Mouse (Mus musculus): Measurements from ENCODE around the gene Pex11a. TPM values are rescaled to one million over a fixed set of nuclear protein-coding genes. Genes with fewer than 3 reads are reported as not detected.

The Pex11a gene
- polyA plus RNA-seq, 1 experiment from 2014 or later: 10.5 TPM

DNA sequence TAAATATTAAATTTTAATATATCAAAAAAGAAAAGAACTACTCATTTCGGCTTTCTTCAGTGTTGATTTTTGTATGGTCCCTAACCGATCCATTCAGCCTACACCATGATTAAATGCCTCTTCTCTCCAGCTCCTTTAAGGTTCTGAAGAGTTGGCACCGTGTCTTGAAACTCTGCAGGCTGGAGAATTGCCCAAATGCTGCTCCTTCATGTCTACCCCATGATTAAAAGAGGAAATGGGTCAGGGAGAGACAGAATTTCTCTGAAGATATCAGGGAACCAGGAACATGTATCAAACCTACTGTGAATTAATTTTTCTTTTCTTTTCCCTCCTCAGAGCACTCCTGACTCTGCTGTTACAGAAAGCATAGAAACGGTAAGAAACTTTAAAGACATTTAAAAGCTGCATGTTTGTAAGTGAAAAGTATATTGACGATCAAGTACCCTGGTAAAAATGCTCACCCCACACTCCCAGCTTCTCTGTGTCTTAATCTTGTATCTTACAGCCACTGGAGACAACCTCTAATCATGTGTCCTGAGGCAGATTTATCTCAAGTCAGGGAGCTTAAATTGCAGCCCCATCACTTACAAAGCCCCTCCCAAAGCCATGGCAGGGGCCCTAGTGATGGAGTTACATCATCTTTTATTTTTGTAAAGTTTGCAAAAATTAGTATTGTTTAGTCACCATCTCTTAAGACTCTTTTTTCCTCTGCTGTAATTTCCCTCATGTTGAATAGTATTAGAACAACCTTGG, 18.4 kb upstream of the Pex11a start:
- ATAC-seq (ENCODE audit: insufficient number of reproducible peaks, low FRiP score, low TSS enrichment, low read depth): no peak
- WGBS: 74% methylated on average over 5 of the region's 5 CpGs
- H3K4me1 ChIP-seq: no peaks in the 10 kb centered on the region
- H3K9ac ChIP-seq: no peak overlapping the region
- no peaks in the 10 kb centered on the region for H3K36me3 ChIP-seq
- no peaks in the 10 kb centered on the region for H3K27me3 ChIP-seq
- no peak overlapping the region for H3K27ac ChIP-seq
- no peak overlapping the region for H3K4me2 ChIP-seq
- no peaks in the 10 kb centered on the region for H3K9me3 ChIP-seq
- no peak overlapping the region for H3K4me3 ChIP-seq

DNA sequence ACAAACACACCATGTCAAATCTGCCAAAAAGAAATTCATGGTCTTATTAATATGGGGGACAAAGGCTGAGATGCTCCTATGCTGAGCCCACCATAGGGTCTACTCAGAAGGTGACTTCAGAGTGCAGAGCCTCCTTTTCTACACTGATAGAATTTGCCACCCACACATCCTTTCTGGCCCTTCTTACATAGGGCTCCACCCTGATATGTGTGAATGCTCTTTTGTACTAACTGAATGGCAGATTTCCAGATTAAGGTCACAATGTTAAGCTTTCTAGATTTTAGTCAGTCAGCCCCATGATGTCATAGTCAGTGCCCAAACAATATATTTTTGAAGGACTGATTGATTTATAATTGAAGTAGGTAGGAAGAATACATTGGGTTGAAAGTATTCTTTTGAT, 16.8 kb upstream of the Pex11a start:
- H3K9ac ChIP-seq: no peak overlapping the region
- ATAC-seq (ENCODE audit: insufficient number of reproducible peaks, low FRiP score, low TSS enrichment, low read depth): no peak
- H3K4me1 ChIP-seq: no peaks in the 10 kb centered on the region
- no peaks in the 10 kb centered on the region for H3K36me3 ChIP-seq
- no peaks in the 10 kb centered on the region for H3K9me3 ChIP-seq
- no peaks in the 10 kb centered on the region for H3K27me3 ChIP-seq
- H3K4me3 ChIP-seq: no peak overlapping the region
- no peak overlapping the region for H3K4me2 ChIP-seq
- H3K27ac ChIP-seq: no peak overlapping the region

DNA sequence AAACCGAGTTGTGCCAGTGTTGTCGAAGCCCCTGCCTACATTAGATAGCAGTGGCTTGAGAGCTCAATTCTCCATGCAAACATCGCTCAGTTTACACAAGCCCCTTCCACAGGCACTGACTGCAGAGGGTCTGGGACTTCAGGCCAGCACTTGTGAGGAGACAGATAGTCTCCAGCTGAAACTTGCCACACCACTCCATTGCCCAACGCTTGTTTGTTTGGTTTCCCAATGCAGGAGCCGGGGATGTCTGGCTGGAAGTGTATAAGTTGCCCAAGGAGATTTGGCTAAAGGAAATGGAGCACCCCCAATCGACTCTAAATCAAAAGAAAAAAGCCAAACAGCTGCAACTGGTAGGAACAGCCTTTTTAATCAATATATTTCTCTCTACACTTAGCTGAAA, 15.2 kb upstream of the Pex11a start:
- H3K36me3 ChIP-seq: no peaks in the 10 kb centered on the region
- no peak overlapping the region for H3K4me2 ChIP-seq
- no peak for ATAC-seq (ENCODE audit: insufficient number of reproducible peaks, low FRiP score, low TSS enrichment, low read depth)
- H3K9me3 ChIP-seq: no peaks in the 10 kb centered on the region
- 66% methylated on average over 6 of the region's 6 CpGs for WGBS
- H3K27me3 ChIP-seq: no peaks in the 10 kb centered on the region
- no peak overlapping the region for H3K4me3 ChIP-seq
- no peak overlapping the region for H3K9ac ChIP-seq
- H3K27ac ChIP-seq: no peak overlapping the region
- no peaks in the 10 kb centered on the region for H3K4me1 ChIP-seq

DNA sequence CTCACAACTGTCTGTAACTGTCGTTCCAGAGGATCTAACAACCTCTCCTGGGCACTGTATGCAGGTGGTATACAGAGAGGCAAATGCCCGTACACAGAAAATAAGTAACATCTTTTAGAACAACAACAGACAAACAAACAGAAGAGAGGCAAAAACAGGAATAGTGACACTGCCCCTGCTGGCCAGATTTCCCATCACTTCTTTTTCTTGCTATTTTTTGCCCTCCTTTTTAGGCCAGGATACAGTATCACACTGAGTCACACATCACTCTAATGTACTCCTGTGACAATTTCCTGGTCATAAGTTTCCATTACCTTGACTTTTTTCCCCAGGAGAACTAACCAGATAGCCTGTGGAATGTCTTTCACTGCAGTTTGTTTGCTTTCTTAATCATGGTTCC, 13.4 kb upstream of the Pex11a start:
- ATAC-seq (ENCODE audit: insufficient number of reproducible peaks, low FRiP score, low TSS enrichment, low read depth): no peak
- H3K9me3 ChIP-seq: no peaks in the 10 kb centered on the region

DNA sequence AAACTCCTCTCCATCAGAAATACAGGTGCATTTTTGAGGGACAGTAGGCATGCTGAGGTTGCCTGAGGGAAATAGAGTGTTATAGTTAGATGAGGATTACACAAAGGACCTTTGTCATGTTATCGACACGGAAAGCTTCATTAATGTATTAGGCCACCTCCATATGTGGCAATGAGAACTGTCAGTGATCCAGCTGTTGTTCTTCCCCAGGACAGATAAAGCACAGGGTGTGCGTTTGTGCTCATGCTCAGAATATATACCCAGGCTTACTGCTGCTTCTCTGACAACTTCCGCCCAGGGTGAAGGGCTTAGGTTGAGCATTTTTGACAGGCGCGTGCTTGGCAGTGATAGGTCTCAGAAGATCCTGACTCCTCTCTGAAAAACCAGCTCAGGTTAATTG, 6.6 kb upstream of the Pex11a start:
- 86% methylated on average over 6 of the region's 6 CpGs for WGBS
- no peaks in the 10 kb centered on the region for H3K4me1 ChIP-seq
- no peaks in the 10 kb centered on the region for H3K36me3 ChIP-seq
- no peak overlapping the region for H3K27ac ChIP-seq
- no peak overlapping the region for H3K4me2 ChIP-seq
- no peak overlapping the region for H3K9ac ChIP-seq
- H3K9me3 ChIP-seq: no peaks in the 10 kb centered on the region
- H3K4me3 ChIP-seq: no peak overlapping the region
- no peak for ATAC-seq (ENCODE audit: insufficient number of reproducible peaks, low FRiP score, low TSS enrichment, low read depth)
- no peaks in the 10 kb centered on the region; the same call in 1 of the 2 replicates for H3K27me3 ChIP-seq

More for the DNA sequence above, 13.4 kb upstream of the Pex11a start:
- H3K27ac ChIP-seq: no peak overlapping the region
- H3K4me3 ChIP-seq: no peak overlapping the region
- no peaks in the 10 kb centered on the region for H3K27me3 ChIP-seq
- H3K4me2 ChIP-seq: no peak overlapping the region
- H3K36me3 ChIP-seq: no peaks in the 10 kb centered on the region
- WGBS: 50% methylated on average over 2 of the region's 2 CpGs
- H3K4me1 ChIP-seq: no peaks in the 10 kb centered on the region
- no peak overlapping the region for H3K9ac ChIP-seq

DNA sequence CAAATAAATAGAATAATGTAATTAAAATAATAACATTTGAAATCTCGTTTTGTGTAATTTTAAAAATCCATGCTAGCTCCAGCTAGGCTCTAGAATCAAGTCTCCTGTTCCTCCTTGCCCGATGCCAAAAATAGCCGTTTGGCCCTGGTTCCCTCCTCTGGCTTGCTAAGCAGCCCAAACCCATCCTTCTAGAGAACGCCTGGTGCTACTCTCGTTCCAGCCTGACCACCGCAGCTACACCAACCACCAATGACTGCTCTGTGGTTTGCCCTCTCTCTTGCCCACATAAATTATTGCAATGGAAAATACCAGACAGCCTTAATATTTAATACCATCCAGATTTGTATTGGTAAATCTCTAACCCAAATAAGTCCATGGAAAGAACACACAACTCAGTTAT, 4.7 kb upstream of the Pex11a start:
- Histone ChIP-seq H3K36me3 (no peaks in the 10 kb centered on the region), H3K9me3 (no peaks in the 10 kb centered on the region), H3K4me1 (peaks cover 5% of the 10 kb centered on the region; the same call in 1 of the 2 replicates), H3K9ac (no peak overlapping the region), H3K4me3 (no peak overlapping the region), H3K27me3 (no peaks in the 10 kb centered on the region; the same call in 1 of the 2 replicates), H3K27ac (no peak overlapping the region), H3K4me2 (no peak overlapping the region)
- ATAC-seq (ENCODE audit: insufficient number of reproducible peaks, low FRiP score, low TSS enrichment, low read depth): no peak
- WGBS: 75% methylated on average over 6 of the region's 6 CpGs

DNA sequence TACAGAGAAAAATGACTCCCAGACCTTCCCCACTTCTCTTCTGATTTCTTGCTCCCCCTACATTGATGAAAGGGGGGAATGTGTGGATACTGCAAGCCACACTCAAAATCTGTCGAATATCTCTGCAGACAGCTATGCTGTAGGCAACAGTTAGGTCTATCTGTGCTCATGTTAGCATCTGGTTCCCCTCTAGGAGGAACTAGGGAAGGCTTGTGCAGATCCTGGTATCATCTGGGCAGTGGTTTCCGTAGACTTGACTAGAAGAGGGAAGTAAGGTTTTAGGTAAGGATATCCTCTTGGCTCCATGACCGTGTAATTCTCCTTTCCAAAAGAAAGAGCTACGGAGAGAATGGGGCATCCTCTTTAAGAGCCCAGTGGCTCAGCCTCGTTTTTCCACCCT, 1.7 kb upstream of the Pex11a start:
- WGBS: 79% methylated on average over 5 of the region's 5 CpGs
- no peaks in the 10 kb centered on the region; the same call in 1 of the 2 replicates for H3K27me3 ChIP-seq

DNA sequence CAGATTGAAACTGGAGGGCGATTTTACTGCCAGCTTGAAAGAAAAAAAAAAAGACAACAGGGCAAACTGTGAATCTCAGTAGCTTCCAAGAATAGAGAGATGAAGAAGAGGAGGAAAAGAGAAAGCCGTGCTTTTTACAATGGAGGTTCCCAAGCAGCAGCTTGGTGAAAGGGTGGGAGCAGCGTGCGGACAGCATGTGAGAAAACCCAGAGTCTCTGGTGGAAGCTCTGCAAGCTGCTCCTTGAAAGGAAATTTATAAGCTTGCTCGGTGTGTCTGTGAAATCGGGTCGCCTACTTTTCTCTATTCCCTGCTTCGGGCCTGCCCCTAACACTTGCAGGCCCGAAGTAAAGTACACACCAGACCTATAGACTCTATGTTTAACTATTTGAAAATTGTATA, 1.1 kb upstream of the Pex11a start:
- H3K27me3 ChIP-seq: no peaks in the 10 kb centered on the region; the same call in 1 of the 2 replicates
- no peak overlapping the region for H3K27ac ChIP-seq
- 0 out of 2 replicates have a peak, but pooled peaks cover 3% of the 10 kb centered on the region for H3K36me3 ChIP-seq
- no peak for ATAC-seq (ENCODE audit: insufficient number of reproducible peaks, low FRiP score, low TSS enrichment, low read depth)
- peaks cover 5% of the 10 kb centered on the region; the same call in 1 of the 2 replicates for H3K4me1 ChIP-seq
- H3K9me3 ChIP-seq: no peaks in the 10 kb centered on the region
- H3K4me3 ChIP-seq: no peak overlapping the region
- WGBS: 88% methylated on average over 9 of the region's 9 CpGs
- no peak overlapping the region for H3K4me2 ChIP-seq
- no peak overlapping the region for H3K9ac ChIP-seq

More for the DNA sequence above, 1.7 kb upstream of the Pex11a start:
- Histone ChIP-seq H3K4me2 (no peak overlapping the region), H3K27ac (no peak overlapping the region), H3K9ac (no peak overlapping the region), H3K9me3 (no peaks in the 10 kb centered on the region), H3K4me1 (peaks cover 5% of the 10 kb centered on the region; the same call in 1 of the 2 replicates), H3K36me3 (0 out of 2 replicates have a peak, but pooled peaks cover 2% of the 10 kb centered on the region), H3K4me3 (no peak overlapping the region)
- ATAC-seq (ENCODE audit: insufficient number of reproducible peaks, low FRiP score, low TSS enrichment, low read depth): no peak

DNA sequence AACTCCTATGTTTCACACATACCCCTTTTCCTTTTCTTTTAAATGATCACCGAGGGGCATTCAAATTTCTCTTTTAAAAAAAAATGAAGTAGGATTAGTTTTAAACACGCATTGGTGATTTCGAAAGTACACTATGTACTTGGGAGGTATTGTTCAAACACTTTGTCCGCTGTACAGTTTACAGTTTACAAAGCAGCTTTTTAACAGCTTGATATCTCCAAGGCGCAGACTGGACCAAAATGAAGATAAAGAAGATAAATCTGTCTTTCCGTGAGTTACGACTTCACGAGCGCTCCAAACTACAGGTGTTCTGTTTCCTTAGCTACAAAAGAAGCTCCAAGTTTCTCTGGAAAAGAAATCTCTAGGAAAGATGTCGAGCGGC, 663 bp downstream of the Pex11a start:
- Histone ChIP-seq H3K9me3 (no peaks in the 10 kb centered on the region), H3K4me1 (peaks cover 5% of the 10 kb centered on the region; the same call in 1 of the 2 replicates), H3K36me3 (0 out of 2 replicates have a peak, but pooled peaks cover 6% of the 10 kb centered on the region), H3K4me3 (peak overlapping the region; percentile 66), H3K4me2 (peak overlapping the region; percentile 92), H3K9ac (peak overlapping the region; percentile 60; the same call in 1 of the 2 replicates), H3K27ac (no peak overlapping the region), H3K27me3 (no peaks in the 10 kb centered on the region; the same call in 1 of the 2 replicates)
- WGBS: 15% methylated on average over 11 of the region's 11 CpGs
- no peak for ATAC-seq (ENCODE audit: insufficient number of reproducible peaks, low FRiP score, low TSS enrichment, low read depth)

DNA sequence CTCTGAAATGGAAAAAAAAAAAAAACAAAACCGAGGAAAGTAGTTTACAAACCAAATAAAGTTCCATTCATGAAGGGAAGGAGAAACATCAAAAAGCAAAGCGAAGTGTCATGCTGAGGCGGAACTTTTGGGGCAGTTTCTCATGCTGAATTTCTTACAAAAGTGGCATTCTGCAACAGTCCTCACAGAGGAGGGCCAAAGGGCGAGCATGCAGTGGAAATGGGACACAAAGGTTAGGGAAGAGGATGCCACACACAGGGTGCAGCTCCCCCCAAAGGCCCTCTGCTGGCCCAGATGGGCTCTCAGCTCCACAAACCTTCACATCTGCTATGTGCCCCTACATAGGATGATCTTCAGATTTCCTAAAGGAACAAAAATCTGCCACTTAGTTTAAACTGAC, 2.7 kb downstream of the Pex11a start:
- Histone ChIP-seq H3K27ac (no peak overlapping the region), H3K9ac (no peak overlapping the region), H3K36me3 (0 out of 2 replicates have a peak, but pooled peaks cover 9% of the 10 kb centered on the region), H3K27me3 (no peaks in the 10 kb centered on the region), H3K4me3 (no peak overlapping the region), H3K4me2 (no peak overlapping the region), H3K4me1 (peaks cover 5% of the 10 kb centered on the region; the same call in 1 of the 2 replicates), H3K9me3 (no peaks in the 10 kb centered on the region)
- WGBS: 78% methylated on average over 4 of the region's 4 CpGs
- no peak for ATAC-seq (ENCODE audit: insufficient number of reproducible peaks, low FRiP score, low TSS enrichment, low read depth)

DNA sequence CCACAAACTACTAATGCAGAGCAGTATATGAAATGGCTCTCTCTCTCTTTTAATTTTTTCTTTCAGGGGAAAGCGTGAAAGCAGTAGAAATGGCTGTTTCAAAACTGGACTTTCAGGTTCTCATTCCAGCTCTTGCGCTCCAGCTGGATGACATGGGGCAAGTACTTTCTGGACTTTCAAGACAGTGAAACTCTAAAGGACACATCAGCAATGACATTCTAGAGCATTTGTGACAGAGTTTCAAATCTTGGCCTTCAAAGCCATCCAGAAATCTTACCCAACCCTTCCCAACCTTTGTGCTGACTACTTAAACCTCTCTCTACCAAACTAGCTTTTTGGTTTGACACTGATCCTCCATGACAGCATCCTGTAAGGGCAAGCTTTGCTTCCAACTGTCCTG, 4.0 kb downstream of the Pex11a start:
- H3K4me2 ChIP-seq: no peak overlapping the region
- WGBS: 84% methylated on average over 2 of the region's 2 CpGs
- no peak overlapping the region for H3K9ac ChIP-seq
- H3K4me1 ChIP-seq: peaks cover 5% of the 10 kb centered on the region; the same call in 1 of the 2 replicates
- H3K9me3 ChIP-seq: no peaks in the 10 kb centered on the region
- H3K36me3 ChIP-seq: peaks cover 12% of the 10 kb centered on the region
- no peaks in the 10 kb centered on the region for H3K27me3 ChIP-seq
- no peak overlapping the region for H3K27ac ChIP-seq
- no peak overlapping the region for H3K4me3 ChIP-seq
- ATAC-seq (ENCODE audit: insufficient number of reproducible peaks, low FRiP score, low TSS enrichment, low read depth): no peak

DNA sequence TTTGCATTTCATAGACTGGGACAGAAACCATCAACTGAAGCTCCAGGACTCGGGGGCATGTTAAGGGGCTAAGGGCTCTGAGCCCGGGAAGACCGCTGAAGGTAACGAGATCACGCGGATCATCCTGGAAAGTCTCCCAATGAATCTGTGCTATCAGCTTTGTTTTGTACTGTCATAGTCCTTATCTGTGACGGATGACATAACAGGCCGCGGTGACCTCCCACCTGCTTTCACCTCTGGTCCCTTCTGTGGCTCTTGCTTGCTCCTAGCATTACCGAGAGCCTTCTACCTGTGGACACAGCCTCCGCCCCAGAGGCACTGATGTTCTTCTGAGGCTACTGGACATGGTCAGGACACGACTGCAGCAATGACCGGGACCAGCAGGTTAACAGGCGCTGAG, 6.4 kb downstream of the Pex11a start:
- no peak for ATAC-seq (ENCODE audit: insufficient number of reproducible peaks, low FRiP score, low TSS enrichment, low read depth)
- H3K27ac ChIP-seq: no peak overlapping the region
- WGBS: 90% methylated on average over 14 of the region's 14 CpGs
- H3K27me3 ChIP-seq: no peaks in the 10 kb centered on the region
- H3K36me3 ChIP-seq: peaks cover 12% of the 10 kb centered on the region
- no peak overlapping the region for H3K9ac ChIP-seq
- H3K4me1 ChIP-seq: no peaks in the 10 kb centered on the region
- no peak overlapping the region for H3K4me3 ChIP-seq
- no peaks in the 10 kb centered on the region for H3K9me3 ChIP-seq
- H3K4me2 ChIP-seq: no peak overlapping the region
